Mouse (Mus musculus): Measurements from ENCODE around the gene Efcab6. TPM values are rescaled to one million over a fixed set of nuclear protein-coding genes. Genes with fewer than 3 reads are reported as not detected.

The Efcab6 gene
- polyA plus RNA-seq, 1 experiment = not detected

- no peak overlapping the region for H3K27ac ChIP-seq (ENCODE audit: insufficient read depth, low read length)
- no peaks in the 10 kb centered on the region for H3K36me3 ChIP-seq (ENCODE audit: control insufficient read depth, insufficient read depth, low read length)
- H3K4me3 ChIP-seq (ENCODE audit: extremely low read depth, insufficient read depth, insufficient read length) = no peak overlapping the region
- no peaks in the 10 kb centered on the region for H3K4me1 ChIP-seq (ENCODE audit: control insufficient read depth, insufficient read depth, insufficient read length)
- 68% methylated on average over 4 of the region's 4 CpGs for WGBS
- no peak for DNase-seq (ENCODE audit: low read depth in 1 of 2, low spot score in 2 of 2)
- TF ChIP-seq POLR2A (IDR thresholded peaks at IDR 0.05; ENCODE audit: low read depth, low read length) (no peak), CTCF (IDR thresholded peaks at IDR 0.05; ENCODE audit: extremely low read depth, insufficient read depth, insufficient read length, insufficient replicate concordance) (no peak)
- H3K27me3 ChIP-seq (ENCODE audit: control insufficient read depth, insufficient read depth, low read length) = no peaks in the 10 kb centered on the region
Observed at GRCm38 (mm10) chr15:83847512-83847911, 217.7 kb downstream of the Efcab6 start.

GRCm38 (mm10) chr15:83846592-83846991 lies 218.6 kb downstream of the Efcab6 start:
- TF ChIP-seq POLR2A (IDR thresholded peaks at IDR 0.05; ENCODE audit: low read depth, low read length) (no peak), CTCF (IDR thresholded peaks at IDR 0.05; ENCODE audit: extremely low read depth, insufficient read depth, insufficient read length, insufficient replicate concordance) (no peak)
- DNase-seq (ENCODE audit: low read depth in 1 of 2, low spot score in 2 of 2) = no peak
- H3K4me3 ChIP-seq (ENCODE audit: extremely low read depth, insufficient read depth, insufficient read length) = no peak overlapping the region
- no peaks in the 10 kb centered on the region for H3K27me3 ChIP-seq (ENCODE audit: control insufficient read depth, insufficient read depth, low read length)
- 58% methylated on average over 8 of the region's 8 CpGs for WGBS
- H3K36me3 ChIP-seq (ENCODE audit: control insufficient read depth, insufficient read depth, low read length) = no peaks in the 10 kb centered on the region
- H3K27ac ChIP-seq (ENCODE audit: insufficient read depth, low read length) = no peak overlapping the region
- no peaks in the 10 kb centered on the region for H3K4me1 ChIP-seq (ENCODE audit: control insufficient read depth, insufficient read depth, insufficient read length)

GRCm38 (mm10) chr15:83845734-83846133 lies 219.4 kb downstream of the Efcab6 start:
- Histone ChIP-seq H3K36me3 (ENCODE audit: control insufficient read depth, insufficient read depth, low read length) (no peaks in the 10 kb centered on the region), H3K27ac (ENCODE audit: insufficient read depth, low read length) (no peak overlapping the region), H3K4me1 (ENCODE audit: control insufficient read depth, insufficient read depth, insufficient read length) (no peaks in the 10 kb centered on the region), H3K27me3 (ENCODE audit: control insufficient read depth, insufficient read depth, low read length) (no peaks in the 10 kb centered on the region), H3K4me3 (ENCODE audit: extremely low read depth, insufficient read depth, insufficient read length) (no peak overlapping the region)
- TF ChIP-seq POLR2A (IDR thresholded peaks at IDR 0.05; ENCODE audit: low read depth, low read length) (no peak), CTCF (IDR thresholded peaks at IDR 0.05; ENCODE audit: extremely low read depth, insufficient read depth, insufficient read length, insufficient replicate concordance) (no peak)
- WGBS = 42% methylated on average over 11 of the region's 11 CpGs
- DNase-seq (ENCODE audit: low read depth in 1 of 2, low spot score in 2 of 2) = no peak

GRCm38 (mm10) chr15:83842915-83843789 lies 222.0 kb downstream of the Efcab6 start:
- H3K36me3 ChIP-seq (ENCODE audit: control insufficient read depth, insufficient read depth, low read length) = no peaks in the 10 kb centered on the region
- H3K4me1 ChIP-seq (ENCODE audit: control insufficient read depth, insufficient read depth, insufficient read length) = no peaks in the 10 kb centered on the region
- WGBS = 65% methylated on average over 22 of the region's 22 CpGs
- H3K27ac ChIP-seq (ENCODE audit: insufficient read depth, low read length) = no peak overlapping the region
- DNase-seq (ENCODE audit: low read depth in 1 of 2, low spot score in 2 of 2) = no peak
- TF ChIP-seq CTCF (IDR thresholded peaks at IDR 0.05; ENCODE audit: extremely low read depth, insufficient read depth, insufficient read length, insufficient replicate concordance) (no peak), POLR2A (IDR thresholded peaks at IDR 0.05; ENCODE audit: low read depth, low read length) (no peak)
- H3K4me3 ChIP-seq (ENCODE audit: extremely low read depth, insufficient read depth, insufficient read length) = no peak overlapping the region
- no peaks in the 10 kb centered on the region for H3K27me3 ChIP-seq (ENCODE audit: control insufficient read depth, insufficient read depth, low read length)

- no peak for DNase-seq (ENCODE audit: low read depth in 1 of 2, low spot score in 2 of 2)
- no peaks in the 10 kb centered on the region for H3K4me1 ChIP-seq (ENCODE audit: control insufficient read depth, insufficient read depth, insufficient read length)
- no peaks in the 10 kb centered on the region for H3K27me3 ChIP-seq (ENCODE audit: control insufficient read depth, insufficient read depth, low read length)
- WGBS = 85% methylated on average over 12 of the region's 12 CpGs
- no peak overlapping the region for H3K27ac ChIP-seq (ENCODE audit: insufficient read depth, low read length)
- no peak overlapping the region for H3K4me3 ChIP-seq (ENCODE audit: extremely low read depth, insufficient read depth, insufficient read length)
- no peak for TF ChIP-seq POLR2A (IDR thresholded peaks at IDR 0.05; ENCODE audit: low read depth, low read length)
- TF ChIP-seq CTCF (IDR thresholded peaks at IDR 0.05; ENCODE audit: extremely low read depth, insufficient read depth, insufficient read length, insufficient replicate concordance) = no peak
- no peaks in the 10 kb centered on the region for H3K36me3 ChIP-seq (ENCODE audit: control insufficient read depth, insufficient read depth, low read length)
Observed at GRCm38 (mm10) chr15:83842419-83842818, 222.8 kb downstream of the Efcab6 start.

- 71% methylated on average over 10 of the region's 10 CpGs for WGBS
- DNase-seq (ENCODE audit: low read depth in 1 of 2, low spot score in 2 of 2) = no peak
- H3K27me3 ChIP-seq (ENCODE audit: control insufficient read depth, insufficient read depth, low read length) = no peaks in the 10 kb centered on the region
- no peaks in the 10 kb centered on the region for H3K36me3 ChIP-seq (ENCODE audit: control insufficient read depth, insufficient read depth, low read length)
- H3K4me1 ChIP-seq (ENCODE audit: control insufficient read depth, insufficient read depth, insufficient read length) = no peaks in the 10 kb centered on the region
- no peak for TF ChIP-seq CTCF (IDR thresholded peaks at IDR 0.05; ENCODE audit: extremely low read depth, insufficient read depth, insufficient read length, insufficient replicate concordance)
- TF ChIP-seq POLR2A (IDR thresholded peaks at IDR 0.05; ENCODE audit: low read depth, low read length) = no peak
- no peak overlapping the region for H3K4me3 ChIP-seq (ENCODE audit: extremely low read depth, insufficient read depth, insufficient read length)
- no peak overlapping the region for H3K27ac ChIP-seq (ENCODE audit: insufficient read depth, low read length)
Observed at GRCm38 (mm10) chr15:83840950-83841719, 224.0 kb downstream of the Efcab6 start.
